9 mouse cellular contexts compared by ENCODE assay signal in genomic region chrX:136741651-136742201, GRCm38 (mm10). TPM values are rescaled to one million over a fixed set of nuclear protein-coding genes. Genes with fewer than 3 reads are reported as not detected.
DNase-seq lines count a peak whose midpoint lies in the region; ATAC-seq and TF ChIP-seq lines count a peak whose summit lies in the region.
"Had no signal": no experiment of that assay in that cellular context is flagged by ENCODE, and none has a peak within 500 bp of the region (broad histone marks: within the 10 kb centered on the region; RNA-seq: fewer than 3 reads in every experiment).

No protein-coding gene starts in this region.

- peak; percentile 77 for ATAC-seq in erythroid progenitor cell, adult 5-6 weeks (replicated peaks; ENCODE audit: low FRiP score, poor library complexity, severe bottlenecking)
- ATAC-seq in heart, postnatal 0 days (ENCODE audit: insufficient read depth, low read depth) = peak; percentile 60
- ATAC-seq in lung, embryonic 16.5 days (ENCODE audit: low read depth) = peak; percentile 80

- no peak for TF ChIP-seq POLR2A in bone marrow, adult 2 months (IDR thresholded peaks at IDR 0.05; ENCODE audit: borderline replicate concordance, control insufficient read depth, low read depth, low read length)

- peak overlapping the region; percentile 95 for H3K4me3 ChIP-seq in bone marrow, adult 2 months (replicated peaks; ENCODE audit: control insufficient read depth, low read depth, low read length)
- peak overlapping the region; percentile 55 for H3K4me3 ChIP-seq in heart, postnatal 0 days (ENCODE audit: low read depth, low read length)
- H3K4me3 ChIP-seq in layer of hippocampus, adult 2 months = peak overlapping the region; percentile 62
- peak overlapping the region; percentile 55 for H3K4me3 ChIP-seq in lung, embryonic 16.5 days (ENCODE audit: low read length)

- peak; percentile 91 for DNase-seq in CD4-positive, CD25-positive, alpha-beta regulatory T cell, adult 2 months (ENCODE audit: low read depth, low spot score)
- DNase-seq in heart, postnatal 0 days (ENCODE audit: low spot score) = no peak
- peak; percentile 66 to 67 for DNase-seq in layer of hippocampus, adult 2 months (ENCODE audit: low spot score in 2 of 2)
- DNase-seq in ovary, postnatal 14 days (ENCODE audit: low spot score) = peak; percentile 60
- peak; percentile 85 for DNase-seq in thymus, postnatal 14 days

- no peaks in the 10 kb centered on the region for H3K9me3 ChIP-seq in heart, postnatal 0 days (replicated peaks; ENCODE audit: control insufficient read depth, low read length)
- H3K9me3 ChIP-seq in lung, embryonic 16.5 days (ENCODE audit: control insufficient read depth, low read length) = no peaks in the 10 kb centered on the region

- TF ChIP-seq EP300 in heart, postnatal 0 days (IDR thresholded peaks at IDR 0.05; ENCODE audit: low read depth) = no peak

- WGBS in bone marrow, adult 2 months = 12% methylated on average over 45 of the region's 46 CpGs
- 22% methylated on average over 40 of the region's 46 CpGs for WGBS in heart, postnatal 0 days
- 21% methylated on average over 43 of the region's 46 CpGs for WGBS in lung, embryonic 16.5 days

- H3K4me2 ChIP-seq in heart, postnatal 0 days (ENCODE audit: low read depth, low read length) = peak overlapping the region; percentile 63
- peak overlapping the region; percentile 58 for H3K4me2 ChIP-seq in lung, embryonic 16.5 days (ENCODE audit: low read depth, low read length)

- H3K27ac ChIP-seq in bone marrow, adult 2 months (ENCODE audit: control insufficient read depth, insufficient read depth, low read depth, low read length, poor library complexity) = peak overlapping the region; percentile 93
- H3K27ac ChIP-seq in heart, postnatal 0 days (ENCODE audit: low read depth) = peak overlapping the region; percentile 93
- peak overlapping the region; percentile 97 for H3K27ac ChIP-seq in layer of hippocampus, adult 2 months
- H3K27ac ChIP-seq in lung, embryonic 16.5 days (ENCODE audit: low read length) = peak overlapping the region; percentile 91

- H3K36me3 ChIP-seq in heart, postnatal 0 days (replicated peaks; ENCODE audit: control insufficient read depth, insufficient read depth, low read length) = no peaks in the 10 kb centered on the region
- H3K36me3 ChIP-seq in lung, embryonic 16.5 days (ENCODE audit: control insufficient read depth, insufficient read depth, low read length) = no peaks in the 10 kb centered on the region

- TF ChIP-seq CTCF in bone marrow, adult 2 months (IDR thresholded peaks at IDR 0.05; ENCODE audit: control insufficient read depth, insufficient read depth, low read length) = no peak
- TF ChIP-seq CTCF in heart, postnatal 0 days (IDR thresholded peaks at IDR 0.05; ENCODE audit: low read depth) = no peak
- TF ChIP-seq CTCF in layer of hippocampus, adult 2 months (conservative IDR thresholded peaks at IDR 0.05) = no peak

- no peaks in the 10 kb centered on the region for H3K27me3 ChIP-seq in heart, postnatal 0 days (ENCODE audit: control insufficient read depth, insufficient read depth, low read length)
- H3K27me3 ChIP-seq in lung, embryonic 16.5 days (ENCODE audit: control insufficient read depth, insufficient read depth, low read depth, low read length) = no peaks in the 10 kb centered on the region

- H3K9ac ChIP-seq in heart, postnatal 0 days (replicated peaks; ENCODE audit: low read depth, low read length) = peak overlapping the region; percentile 53; the same call in 1 of the 2 replicates
- peak overlapping the region; percentile 70 for H3K9ac ChIP-seq in lung, embryonic 16.5 days (ENCODE audit: low read length)

- H3K4me1 ChIP-seq in bone marrow, adult 2 months (ENCODE audit: control insufficient read depth, insufficient read depth, low read length) = no peaks in the 10 kb centered on the region
- no peaks in the 10 kb centered on the region for H3K4me1 ChIP-seq in heart, postnatal 0 days (ENCODE audit: control insufficient read depth, insufficient read depth)
- H3K4me1 ChIP-seq in lung, embryonic 16.5 days (replicated peaks; ENCODE audit: control insufficient read depth, insufficient read depth, low read length) = no peaks in the 10 kb centered on the region; the same call in 1 of the 2 replicates

RNA-seq across cellular contexts. Expression of gene Morf4l2, which starts 1.8 kb away (rescaled TPM):
- polyA plus RNA-seq in bone marrow, adult 2 months (2011; ENCODE audit: insufficient read depth, insufficient read length, low replicate concordance, missing spikeins) = 84.4 and 155 TPM in 2 replicates
- 78.9 and 104 TPM in 2 replicates for total RNA-seq in erythroid progenitor cell, adult 5-6 weeks (2015; ENCODE audit: low replicate concordance)
- total RNA-seq in erythroid progenitor cell, adult 5-6 weeks (2017; ENCODE audit: low replicate concordance) = 158 and 191 TPM in 2 replicates
- 115 and 173 TPM in 2 replicates for total RNA-seq in heart, postnatal 0 days (2014; rRNA removed; ENCODE audit: low replicate concordance)
- polyA plus RNA-seq in heart, postnatal 0 days (2015; fragmentation: Nextera tagmentation; extraction: Ambion mirVana) = 212 and 214 TPM in 2 replicates
- 100 to 1,000 TPM; 384 to 391 TPM for total RNA-seq in layer of hippocampus, adult 2 months (2021)
- polyA plus RNA-seq in lung, embryonic 16.5 days (2015; fragmentation: Nextera tagmentation; extraction: Ambion mirVana) = 511 and 543 TPM in 2 replicates

RNA-seq across cellular contexts. Expression of gene Tceal1, which starts 33.9 kb away (rescaled TPM):
- 0.52 and 0.68 TPM in 2 replicates for polyA plus RNA-seq in bone marrow, adult 2 months (2011; ENCODE audit: insufficient read depth, insufficient read length, low replicate concordance, missing spikeins)
- total RNA-seq in erythroid progenitor cell, adult 5-6 weeks (2015; ENCODE audit: low replicate concordance) = not detected in 2 replicates
- total RNA-seq in erythroid progenitor cell, adult 5-6 weeks (2017; ENCODE audit: low replicate concordance) = not detected in 2 replicates
- total RNA-seq in heart, postnatal 0 days (2014; rRNA removed; ENCODE audit: low replicate concordance) = 4.9 and 7.3 TPM in 2 replicates
- 13.4 and 13.9 TPM in 2 replicates for polyA plus RNA-seq in heart, postnatal 0 days (2015; fragmentation: Nextera tagmentation; extraction: Ambion mirVana)
- 10 to 100 TPM; 12.9 to 15.3 TPM for total RNA-seq in layer of hippocampus, adult 2 months (2021)
- polyA plus RNA-seq in lung, embryonic 16.5 days (2015; fragmentation: Nextera tagmentation; extraction: Ambion mirVana) = 12.5 and 13.6 TPM in 2 replicates

RNA-seq across cellular contexts. Expression of gene Glra4, which starts 38.2 kb away (rescaled TPM):
- not detected in 2 replicates for polyA plus RNA-seq in bone marrow, adult 2 months (2011; ENCODE audit: insufficient read depth, insufficient read length, low replicate concordance, missing spikeins)
- not detected in 2 replicates for total RNA-seq in erythroid progenitor cell, adult 5-6 weeks (2015; ENCODE audit: low replicate concordance)
- total RNA-seq in erythroid progenitor cell, adult 5-6 weeks (2017; ENCODE audit: low replicate concordance) = not detected in 2 replicates
- not detected in 2 replicates for total RNA-seq in heart, postnatal 0 days (2014; rRNA removed; ENCODE audit: low replicate concordance)
- not detected in 2 replicates for polyA plus RNA-seq in heart, postnatal 0 days (2015; fragmentation: Nextera tagmentation; extraction: Ambion mirVana)
- under 1 TPM in 1 of 2 experiments, not detected in 1; 0.20 TPM for total RNA-seq in layer of hippocampus, adult 2 months (2021)
- polyA plus RNA-seq in lung, embryonic 16.5 days (2015; fragmentation: Nextera tagmentation; extraction: Ambion mirVana) = 0.10 and 0.15 TPM in 2 replicates
- polyA plus RNA-seq: gonadal fat pad, adult 2 months had no signal
